Mouse (Mus musculus) urinary bladder, postnatal 4 days (tissue): ENCODE measurements at regions not wholly inside any gene's neighbourhood (a gene's known extent, or its start where the extent isn't known, plus 50 kb on each side); places are given as distances from the start of the nearest gene placed in this dataset.

Experiments used
- DNase-seq, 2 experiments: peaks; one replicate each; pipeline ENCODE4 v3.0.0; 2021 to 2022; ENCODE audit warnings: low spot score in 2 of 2

DNA sequence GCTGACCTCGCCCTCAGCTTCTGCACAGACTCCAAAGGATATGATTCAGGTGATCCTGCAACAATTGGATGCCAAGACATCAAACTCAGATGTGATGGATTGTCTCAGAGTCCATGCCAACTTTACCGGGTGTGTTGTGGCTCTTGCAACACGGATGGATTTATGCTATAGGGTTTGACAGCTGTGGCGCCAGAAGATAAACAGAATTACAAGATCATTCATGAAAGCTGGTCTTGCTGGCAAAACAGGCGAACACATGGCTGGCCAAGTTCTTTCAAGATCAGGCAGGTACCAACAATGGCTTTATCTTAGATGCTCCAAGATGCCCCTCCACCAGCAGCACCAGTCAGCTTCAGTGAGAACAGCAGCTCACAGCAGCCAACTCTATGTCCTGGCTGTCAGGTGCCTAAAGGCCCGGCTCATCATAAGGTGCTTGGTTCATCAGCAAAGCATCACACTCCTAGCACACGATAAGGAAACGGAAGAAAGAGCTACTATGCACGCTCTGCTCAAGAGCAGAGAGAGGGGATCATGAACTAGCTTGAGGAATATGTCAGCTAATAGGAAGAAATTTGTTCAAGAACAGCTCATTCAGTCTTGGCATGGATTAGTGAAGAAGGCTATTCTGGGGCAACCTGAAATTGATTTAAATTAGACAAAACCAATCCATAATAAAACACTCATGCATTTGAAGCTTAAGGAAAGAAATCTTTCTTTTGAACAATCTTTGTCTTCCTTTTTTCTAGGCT is 229.9 kb upstream of the Map3k1 start:
- no peak for DNase-seq

DNA sequence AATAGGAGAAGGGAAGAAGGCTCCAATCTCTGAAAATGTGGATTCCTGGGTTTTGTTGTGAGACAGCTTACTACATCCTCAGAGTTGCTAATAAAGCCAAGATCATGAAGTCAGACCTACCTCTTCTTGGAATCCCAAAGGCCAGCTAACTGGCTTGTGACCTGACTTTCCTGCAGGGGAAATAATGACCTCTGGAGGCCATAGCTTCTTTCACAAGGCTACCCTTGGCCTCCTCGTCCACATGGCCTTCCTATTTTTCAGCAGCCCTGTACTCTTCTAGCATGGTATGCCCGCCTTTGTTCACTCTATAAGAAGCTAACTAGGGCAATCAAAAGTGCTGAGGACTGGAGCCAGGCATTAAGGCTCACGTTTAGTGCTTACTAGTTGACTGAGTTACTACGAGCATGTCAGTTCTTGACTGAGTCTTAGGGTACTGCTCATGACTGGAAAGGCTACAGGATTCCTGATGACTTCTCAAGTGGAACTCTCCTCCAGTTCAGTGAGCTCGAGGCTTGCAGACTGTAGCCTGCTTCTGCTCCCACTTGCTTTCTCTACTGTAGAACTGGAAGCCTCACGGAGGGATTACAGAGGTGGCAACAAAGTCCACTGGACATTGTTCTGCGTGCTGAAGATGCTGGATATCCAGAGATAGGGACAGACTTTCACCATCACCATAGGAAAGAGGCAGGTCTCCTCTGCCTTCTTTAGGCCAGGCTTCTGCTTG is 230.8 kb upstream of the Map3k1 start:
- DNase-seq = no peak

DNA sequence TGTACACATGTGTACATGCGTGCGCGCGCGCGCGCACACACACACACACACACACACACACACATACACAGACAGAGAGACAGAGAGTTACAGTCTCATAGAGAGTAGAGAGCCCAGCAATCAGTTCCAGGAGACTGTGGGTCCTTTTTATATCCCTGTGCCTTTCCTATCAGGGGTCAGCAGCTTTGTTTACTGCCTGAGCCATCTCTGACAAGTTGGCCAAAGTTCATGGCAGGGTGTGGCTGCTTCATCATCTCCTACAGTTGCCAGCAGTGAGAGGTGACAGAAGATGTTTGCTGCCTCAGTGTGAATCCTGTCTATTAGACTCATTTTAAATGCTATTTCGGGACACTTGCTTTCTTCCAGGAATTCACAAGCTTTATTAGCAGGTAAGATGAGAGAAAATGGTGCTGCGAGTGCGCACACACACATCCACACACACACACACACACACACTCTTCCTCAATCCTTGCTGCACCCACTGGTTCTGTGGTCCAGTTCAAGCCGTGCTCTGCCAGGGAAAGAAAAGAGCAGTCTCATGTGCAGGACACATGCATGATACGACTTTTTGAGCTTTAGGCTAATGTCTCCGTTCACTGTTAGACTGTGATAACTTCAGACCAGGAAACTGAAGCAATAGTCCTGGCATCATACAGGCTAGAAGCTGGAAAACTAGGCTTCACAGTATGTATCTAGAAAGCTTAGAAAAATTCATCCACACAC is 234.9 kb upstream of the Map3k1 start:
- DNase-seq = no peak

DNA sequence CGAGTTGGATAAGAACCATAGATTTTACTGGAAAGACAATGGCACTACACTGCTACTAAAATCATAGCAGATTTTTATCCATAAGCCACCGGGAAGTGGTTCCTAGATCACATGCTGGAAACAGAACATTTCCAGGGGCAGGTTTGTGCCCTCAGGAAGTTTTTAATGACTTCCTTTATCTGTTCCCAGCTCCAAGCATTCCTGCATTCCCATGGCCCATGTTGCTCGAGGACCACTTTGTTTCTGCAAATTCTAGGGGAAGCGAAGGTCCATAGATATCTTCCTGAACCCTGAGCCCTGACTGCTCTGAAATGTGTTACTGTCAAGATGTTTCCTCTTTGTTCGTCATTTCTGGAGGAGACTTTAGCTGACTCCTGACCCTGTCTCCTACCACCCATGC is 235.6 kb upstream of the Map3k1 start:
- DNase-seq = no peak

DNA sequence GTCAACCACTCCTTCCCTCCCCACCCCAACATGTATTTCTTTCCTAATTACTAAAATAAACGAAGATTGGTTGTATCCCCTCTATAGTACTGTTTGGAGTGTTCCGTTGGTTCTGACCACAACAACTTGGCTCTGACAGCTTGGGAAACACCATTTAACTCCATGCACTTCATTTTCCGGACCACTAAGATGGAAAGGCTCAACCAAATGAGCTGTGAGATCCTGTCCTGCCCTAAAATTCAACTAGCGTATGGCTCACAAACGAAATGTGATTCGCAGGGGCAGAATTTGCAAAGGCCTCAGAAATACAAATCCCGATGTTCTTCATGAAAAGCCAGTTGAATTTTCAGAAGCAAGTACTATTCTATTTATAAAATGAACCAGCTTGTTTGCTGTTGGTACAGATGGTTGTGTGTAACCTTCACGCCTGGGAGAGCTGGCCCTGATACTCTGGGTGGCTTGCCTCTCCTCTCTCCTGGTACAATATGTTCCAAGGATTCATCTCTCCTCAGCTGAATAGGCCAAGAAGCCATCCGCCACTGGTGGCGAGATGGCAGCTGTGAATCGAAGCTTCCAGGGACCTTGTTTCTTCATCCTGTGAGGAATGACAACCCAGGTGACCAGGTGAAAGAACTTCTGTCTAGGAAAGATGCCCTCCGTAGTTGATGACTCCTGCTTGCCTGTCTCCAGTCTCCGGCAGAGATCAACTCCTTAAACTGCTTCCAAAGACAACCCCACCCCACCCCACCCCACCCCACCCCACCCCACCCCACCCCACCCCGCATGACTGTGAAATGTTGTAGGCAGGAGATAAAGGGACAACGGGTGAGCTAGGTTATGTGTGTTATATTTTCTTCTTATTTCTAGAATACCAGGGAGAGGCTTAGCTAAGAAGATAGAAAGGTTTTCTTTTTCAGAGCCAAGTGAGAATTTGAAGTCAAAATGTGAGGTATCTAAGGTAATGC is 237.7 kb upstream of the Map3k1 start:
- no peak for DNase-seq

- no peak for DNase-seq
Observed at GRCm38 (mm10) chr13:112047408-112047807, 238.6 kb upstream of the Map3k1 start.

GRCm38 (mm10) chr13:112047874-112048273 is 239.1 kb upstream of the Map3k1 start:
- DNase-seq = no peak

GRCm38 (mm10) chr13:112048327-112048726 is 239.5 kb upstream of the Map3k1 start:
- DNase-seq = no peak

- DNase-seq = no peak
Observed at GRCm38 (mm10) chr13:112050892-112051291, 237.4 kb upstream of the Ankrd55 start.

DNA sequence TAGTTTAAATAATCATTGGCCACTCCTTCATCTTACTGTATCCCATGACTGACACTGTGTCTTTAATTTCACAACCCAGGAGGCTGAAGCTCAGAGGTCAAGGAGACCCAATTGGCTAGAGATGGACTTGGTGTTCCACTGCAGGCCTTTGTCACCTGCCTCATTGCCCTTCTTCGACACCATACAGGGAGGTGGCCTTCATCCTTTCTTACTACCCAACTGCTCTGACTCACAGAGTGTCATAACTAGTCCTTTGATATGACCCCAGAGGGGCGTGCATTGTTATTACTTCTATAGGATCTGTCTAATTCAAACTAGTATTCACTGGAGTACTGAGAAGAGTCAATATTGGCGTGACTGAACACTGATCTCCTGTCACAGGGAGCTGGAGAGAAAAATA is 236.2 kb upstream of the Ankrd55 start:
- DNase-seq = no peak

DNA sequence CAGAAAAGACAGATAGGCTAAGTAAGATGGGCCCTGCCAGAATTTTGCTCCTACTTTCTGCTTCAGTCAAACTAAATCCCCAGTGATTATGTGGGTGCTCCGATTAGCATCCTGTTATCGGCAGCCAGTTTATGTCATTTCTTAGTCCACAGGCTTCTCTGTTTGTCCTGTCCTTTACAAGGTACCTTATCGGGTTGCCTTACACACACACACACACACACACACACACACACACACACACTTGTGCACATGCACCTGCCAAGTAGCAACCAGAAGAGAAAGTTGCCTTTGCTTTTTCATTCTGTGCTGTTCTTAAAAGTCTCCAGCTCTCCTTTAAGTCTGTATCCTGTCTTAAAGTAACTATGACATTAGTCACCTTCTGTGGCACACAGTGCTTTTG is 235.8 kb upstream of the Ankrd55 start:
- no peak for DNase-seq

DNA sequence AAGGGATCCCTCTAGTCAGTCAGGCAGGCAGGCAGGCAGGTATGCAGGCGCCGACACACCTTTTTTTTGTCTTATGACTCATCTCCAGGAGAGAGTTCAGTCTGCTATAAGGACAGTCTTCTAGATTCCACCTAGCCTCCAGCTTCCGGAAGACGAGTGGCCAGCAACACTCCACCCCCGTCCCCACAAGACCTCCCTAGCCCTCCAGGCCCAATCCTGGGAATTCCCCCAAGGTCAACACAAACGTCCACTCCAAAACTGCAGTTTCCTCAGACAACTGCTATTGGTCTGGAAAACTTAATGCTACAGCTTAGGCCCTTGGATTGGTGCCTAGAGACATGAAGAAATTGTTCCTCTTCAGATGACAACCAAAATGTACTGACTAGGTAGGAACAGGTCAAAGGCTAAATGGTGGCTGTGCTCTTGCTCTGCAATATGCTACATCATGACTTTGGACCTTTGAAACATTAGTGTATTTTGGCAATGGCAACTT is 233.3 kb upstream of the Ankrd55 start:
- no peak for DNase-seq

- no peak for DNase-seq
Observed at GRCm38 (mm10) chr13:112058218-112058617, 230.0 kb upstream of the Ankrd55 start.

GRCm38 (mm10) chr13:112058771-112059170 is 229.5 kb upstream of the Ankrd55 start:
- DNase-seq = no peak

GRCm38 (mm10) chr13:112062024-112062423 is 226.2 kb upstream of the Ankrd55 start:
- DNase-seq = no peak

DNA sequence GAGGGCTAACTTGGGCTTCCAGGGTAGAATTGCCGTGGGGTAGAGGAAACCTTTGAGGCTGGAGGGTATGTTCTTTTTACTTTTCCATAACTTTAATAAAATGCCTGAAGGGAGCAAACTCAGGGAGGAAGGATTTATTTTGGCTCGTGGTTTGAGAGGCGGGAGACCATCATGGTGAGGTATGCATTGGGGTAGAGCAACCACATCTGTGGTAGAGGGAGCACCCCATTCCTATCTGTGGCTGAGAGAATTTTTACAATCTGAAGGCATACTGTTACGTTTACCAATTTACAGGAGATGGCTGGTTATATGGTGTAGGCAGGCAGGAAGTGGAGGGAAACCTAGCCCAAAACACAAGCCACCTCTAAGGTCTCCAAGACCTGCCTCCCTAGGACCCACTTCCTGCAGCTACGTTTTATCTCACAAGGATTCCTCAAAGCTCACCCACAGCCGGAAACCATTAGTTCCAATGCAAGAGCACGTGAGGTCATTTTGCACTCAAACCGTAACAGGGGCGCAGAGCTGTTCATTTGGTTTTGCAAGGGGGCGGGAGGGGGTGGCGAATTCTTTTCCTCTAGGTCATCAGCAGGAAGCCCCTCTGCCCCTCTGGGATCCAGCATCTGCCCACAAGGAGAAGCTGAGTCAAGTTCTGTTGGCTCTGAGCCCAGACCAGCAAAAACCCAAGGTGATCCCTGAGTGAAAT is 224.7 kb upstream of the Ankrd55 start:
- no peak for DNase-seq

DNA sequence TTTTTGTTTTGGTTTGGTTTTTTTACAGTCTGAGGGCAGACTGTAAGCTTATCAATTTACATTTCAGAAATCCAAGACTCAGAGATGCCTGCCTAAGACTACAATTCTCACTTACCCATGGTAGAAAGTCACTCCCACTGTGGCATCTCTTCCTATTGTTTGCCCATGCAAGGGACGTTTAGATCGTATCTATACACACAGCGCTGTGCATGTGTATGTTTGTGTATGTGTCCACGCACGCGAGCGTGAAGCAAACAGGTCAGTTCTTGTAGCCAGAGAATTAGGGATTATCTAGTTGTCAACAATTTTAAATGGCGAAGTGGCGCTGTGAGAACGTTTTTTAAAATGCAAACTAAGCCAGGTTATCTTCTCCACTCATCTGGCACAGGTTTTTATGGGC is 223.6 kb upstream of the Ankrd55 start:
- no peak for DNase-seq

DNA sequence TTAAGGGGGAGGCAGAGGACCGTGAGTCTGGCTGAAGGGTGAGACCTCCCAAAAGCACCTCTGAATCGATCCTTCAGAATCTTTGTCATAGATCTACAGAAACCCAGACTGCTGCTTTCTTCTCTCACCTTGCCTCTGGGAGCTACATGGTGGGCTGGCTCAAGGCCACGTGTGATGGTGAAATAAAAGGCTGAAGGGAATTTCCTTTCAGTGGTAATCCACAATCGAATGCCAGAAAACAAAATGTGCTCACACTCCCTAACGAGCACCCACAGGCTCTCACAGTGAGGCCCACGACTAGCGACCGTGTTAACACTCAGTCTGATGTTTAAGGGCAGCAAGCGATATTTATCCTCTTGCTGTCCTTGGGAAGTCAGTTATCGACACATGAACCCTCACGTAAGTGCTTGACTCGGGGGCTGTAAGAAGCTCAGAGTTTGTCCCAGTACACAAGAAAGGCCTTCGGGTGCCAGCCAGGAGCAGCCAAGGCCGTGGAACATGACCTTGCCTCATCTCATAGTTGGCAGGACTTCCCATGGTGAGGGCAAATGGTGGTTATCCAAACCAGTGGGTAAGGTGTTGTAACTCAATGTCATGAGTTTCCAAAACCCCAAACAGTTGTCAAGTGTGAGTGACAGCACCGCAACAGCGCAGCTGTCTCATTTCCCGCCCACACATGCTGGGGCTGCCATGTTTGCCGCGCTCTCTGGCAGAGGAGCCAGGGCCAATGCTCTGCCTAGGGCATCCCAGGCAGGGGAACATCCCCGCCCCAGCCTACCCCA is 221.0 kb upstream of the Ankrd55 start:
- no peak for DNase-seq

GRCm38 (mm10) chr13:112070757-112071156 is 217.5 kb upstream of the Ankrd55 start:
- DNase-seq = no peak
